Mouse (Mus musculus) cerebellum, postnatal 25 days (tissue): Measurements from ENCODE around the gene Dnajc11.
A peak's percentile ranks its signal among the peaks of the same experiment; 100 is the strongest.

Experiments used
- DNase-seq, 2 experiments: peaks; one replicate each; pipeline ENCODE4 v3.0.0; 2021; ENCODE audit warnings: mixed read lengths in 2 of 2

Gene Dnajc11

GRCm38 (mm10) chr4:152009076-152010051 lies 75.9 kb downstream of the Dnajc11 start:
- DNase-seq: peak; percentile 82 to 85

GRCm38 (mm10) chr4:152010091-152010706 lies 76.7 kb downstream of the Dnajc11 start:
- DNase-seq: peak; percentile 27 to 37

- DNase-seq: peak; percentile 57 to 59
These were observed 77.2 kb downstream of the Dnajc11 start for GRCm38 (mm10) chr4:152010707-152011134.

GRCm38 (mm10) chr4:152011171-152011760 lies 77.8 kb downstream of the Dnajc11 start:
- no peak for DNase-seq

GRCm38 (mm10) chr4:152012109-152012508 lies 78.6 kb downstream of the Dnajc11 start:
- DNase-seq: peak; percentile 30 to 48

GRCm38 (mm10) chr4:152013036-152013813 lies 79.7 kb downstream of the Dnajc11 start:
- DNase-seq: no peak

GRCm38 (mm10) chr4:152019073-152019472 lies 85.6 kb downstream of the Dnajc11 start:
- no peak for DNase-seq

GRCm38 (mm10) chr4:152020024-152020423 lies 86.5 kb downstream of the Dnajc11 start:
- DNase-seq: no peak

- DNase-seq: no peak
These were observed 88.1 kb downstream of the Dnajc11 start for GRCm38 (mm10) chr4:152021568-152022097.

GRCm38 (mm10) chr4:152022506-152022905 lies 89.0 kb downstream of the Dnajc11 start:
- DNase-seq: peak in 1 of 2 experiments; percentile 49

- DNase-seq: no peak
These were observed 91.0 kb downstream of the Dnajc11 start for GRCm38 (mm10) chr4:152024525-152024924.

GRCm38 (mm10) chr4:152026751-152027508 lies 93.4 kb downstream of the Dnajc11 start:
- no peak for DNase-seq

- DNase-seq: peak; percentile 95 to 97
These were observed 94.0 kb downstream of the Dnajc11 start, which contains the start of gene Zbtb48 for GRCm38 (mm10) chr4:152027524-152027923. TSS of gene Zbtb48 (minus strand) at chr4:152027671.

- no peak for DNase-seq
These were observed 95.0 kb downstream of the Dnajc11 start for GRCm38 (mm10) chr4:152028456-152028855.

- peak in 1 of 2 experiments; percentile 59 for DNase-seq
These were observed 95.6 kb downstream of the Dnajc11 start for GRCm38 (mm10) chr4:152029087-152029486.

GRCm38 (mm10) chr4:152029997-152030396 lies 96.5 kb downstream of the Dnajc11 start:
- no peak for DNase-seq
